Mouse (Mus musculus): Measurements from ENCODE around the gene Scamp2.

DNA sequence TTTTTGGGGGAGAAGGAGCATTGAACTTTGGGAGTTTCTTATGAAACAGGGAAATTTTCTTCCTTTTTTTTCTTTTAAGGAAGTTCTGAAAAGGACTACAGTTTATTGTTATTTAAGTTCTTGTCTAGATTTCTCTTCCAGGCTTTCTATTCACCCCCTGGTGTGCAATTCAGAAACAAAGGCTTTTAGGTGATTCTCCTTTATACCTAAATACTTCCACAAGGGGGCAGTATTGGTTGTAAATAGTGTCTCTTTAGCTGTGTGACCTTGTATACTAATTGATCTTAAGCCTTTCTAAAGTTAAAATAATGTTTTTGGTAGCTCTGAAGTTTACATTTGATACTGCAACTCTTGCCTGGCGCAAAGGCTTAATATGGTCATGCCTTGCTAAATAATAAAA, 37.0 kb upstream of the Scamp2 start:
- TF ChIP-seq POLR2A (IDR thresholded peaks at IDR 0.05; ENCODE audit: borderline replicate concordance, insufficient read depth, low read length) (no peak), CTCF (IDR thresholded peaks at IDR 0.05; ENCODE audit: borderline replicate concordance, insufficient read depth, low read depth, low read length) (no peak; the same call in 1 of the 2 replicates)
